Mouse (Mus musculus) hindbrain, embryonic 10.5 days (tissue): ENCODE measurements at regions not wholly inside any gene's neighbourhood (a gene's known extent, or its start where the extent isn't known, plus 50 kb on each side); places are given as distances from the start of the nearest gene placed in this dataset.

Experiments used
- DNase-seq: peaks from one replicate; pipeline ENCODE4 v3.0.0-alpha.2; 2017; ENCODE audit warnings: low spot score
- H3K27ac ChIP-seq: fragments of 300-500 bp; sonication (generic); 2 replicates; pipeline ENCODE4 v1.5.1; 2016; ENCODE audit warnings: mild to moderate bottlenecking, moderate library complexity
- H3K27me3 ChIP-seq: fragments of 300-500 bp; sonication (generic); 2 replicates; pipeline ENCODE4 v1.6.1; 2016; ENCODE audit warnings: mild to moderate bottlenecking; ENCODE audit not compliant: poor library complexity, insufficient read depth, severe bottlenecking
- H3K36me3 ChIP-seq: fragments of 300-500 bp; sonication (generic); 2 replicates; pipeline ENCODE4 v1.6.1; 2016; ENCODE audit warnings: mild to moderate bottlenecking, moderate library complexity
- H3K4me1 ChIP-seq: fragments of 300-500 bp; sonication (generic); replicated peaks from 2 replicates; pipeline ENCODE4 v1.6.1; 2016; ENCODE audit warnings: mild to moderate bottlenecking
- H3K4me3 ChIP-seq: fragments of 300-500 bp; sonication (generic); 2 replicates; pipeline ENCODE4 v1.5.1; 2016; ENCODE audit warnings: mild to moderate bottlenecking, moderate library complexity
- H3K9me3 ChIP-seq: fragments of 300-500 bp; sonication (generic); 2 replicates; pipeline ENCODE4 v1.6.1; 2016; ENCODE audit warnings: mild to moderate bottlenecking, moderate library complexity
- WGBS: fragments of 180-500 bp; shearing (Covaris S2); methylation state at CpG from one replicate; pipeline ENCODE4 v1.1.7; 2016; 5-methylcytosine and 5-hydroxymethylcytosine counted together

DNA sequence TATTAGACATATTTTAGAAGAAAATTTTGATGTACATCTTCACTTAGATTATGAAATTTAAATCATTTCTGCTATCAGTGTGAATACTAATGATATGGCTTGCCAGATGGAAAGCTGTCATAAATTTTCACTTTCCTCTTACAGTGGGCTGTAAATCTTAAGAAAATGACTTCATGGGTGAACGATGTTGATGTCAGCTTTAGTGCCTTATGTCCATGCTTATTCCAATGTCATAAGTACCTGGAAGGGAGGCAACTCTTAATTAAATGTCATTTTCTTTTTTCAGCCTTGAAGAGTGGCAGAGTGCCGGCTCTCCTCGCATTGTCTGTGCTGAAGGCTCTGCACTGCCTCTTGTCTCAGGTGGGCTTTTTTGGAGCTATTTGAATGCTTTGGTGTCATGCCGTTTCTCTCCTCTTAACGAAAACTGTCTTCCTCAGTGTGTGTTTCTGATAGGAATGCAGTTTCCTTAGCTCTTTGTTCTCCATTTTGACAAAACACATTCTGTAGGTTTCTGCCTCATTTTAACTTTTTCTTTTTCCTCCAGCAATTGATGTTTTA lies 351.6 kb downstream of the Stim2 start:
- Histone ChIP-seq H3K9me3 (no peaks in the 10 kb centered on the region), H3K27me3 (no peaks in the 10 kb centered on the region), H3K4me1 (no peaks in the 10 kb centered on the region), H3K36me3 (no peaks in the 10 kb centered on the region), H3K27ac (no peak overlapping the region), H3K4me3 (no peak overlapping the region)
- 61% methylated on average over 5 of the region's 5 CpGs for WGBS
- DNase-seq, result no peak

DNA sequence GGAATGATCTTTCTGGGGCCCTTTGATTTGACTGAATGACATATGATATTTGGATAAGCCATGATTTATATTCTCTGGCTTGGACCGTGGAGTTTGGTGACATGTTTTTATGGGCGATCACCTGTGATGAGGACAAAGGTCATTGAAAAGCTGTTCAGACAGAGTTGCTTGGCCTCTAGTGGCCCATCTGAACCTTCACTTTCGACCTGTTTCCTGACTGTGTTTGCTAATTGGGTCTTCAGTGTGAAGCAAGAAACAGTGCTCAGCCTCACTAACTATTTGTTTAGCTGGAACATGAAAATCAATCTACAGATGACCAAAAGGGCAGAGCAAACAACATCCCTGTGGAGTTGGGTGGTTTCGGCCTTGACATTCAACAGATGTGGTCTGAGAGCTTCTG lies 357.8 kb downstream of the Stim2 start:
- no peaks in the 10 kb centered on the region for H3K4me1 ChIP-seq
- H3K4me3 ChIP-seq, result no peak overlapping the region
- H3K27me3 ChIP-seq, result no peaks in the 10 kb centered on the region
- no peaks in the 10 kb centered on the region for H3K9me3 ChIP-seq
- no peaks in the 10 kb centered on the region for H3K36me3 ChIP-seq
- WGBS, result 83% methylated on average over 4 of the region's 4 CpGs
- no peak overlapping the region for H3K27ac ChIP-seq
- DNase-seq, result no peak

GRCm38 (mm10) chr5:54357501-54357900 lies 359.2 kb downstream of the Stim2 start:
- Histone ChIP-seq H3K4me3 (no peak overlapping the region), H3K36me3 (no peaks in the 10 kb centered on the region), H3K4me1 (no peaks in the 10 kb centered on the region), H3K27ac (no peak overlapping the region), H3K9me3 (no peaks in the 10 kb centered on the region), H3K27me3 (no peaks in the 10 kb centered on the region)
- WGBS, result 94% methylated on average over 4 of the region's 4 CpGs
- DNase-seq, result no peak

DNA sequence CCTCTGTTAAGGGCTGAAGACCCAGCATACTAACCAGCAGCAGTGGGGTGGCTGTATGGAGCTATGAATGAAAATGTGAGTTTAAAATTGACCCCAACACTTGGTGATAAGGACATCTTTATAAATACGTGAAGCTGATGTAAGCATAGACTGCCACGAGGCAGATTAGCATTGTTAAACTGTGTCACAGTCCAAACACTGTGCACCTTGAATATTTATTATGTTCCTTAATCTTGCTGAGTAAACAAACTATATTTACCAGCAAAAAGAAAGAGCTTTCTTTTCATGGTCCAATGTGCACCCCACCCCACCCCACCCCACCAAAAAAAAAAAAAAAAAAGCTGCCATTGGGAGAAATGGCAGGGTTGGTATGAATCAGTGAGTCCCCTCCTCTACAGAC lies 359.9 kb downstream of the Stim2 start:
- DNase-seq, result no peak
- Histone ChIP-seq H3K9me3 (no peaks in the 10 kb centered on the region), H3K27me3 (no peaks in the 10 kb centered on the region), H3K4me3 (no peak overlapping the region), H3K4me1 (no peaks in the 10 kb centered on the region), H3K27ac (no peak overlapping the region), H3K36me3 (no peaks in the 10 kb centered on the region)
- 81% methylated on average over 2 of the region's 2 CpGs for WGBS
